Mouse (Mus musculus): ENCODE measurements around the gene Man1a.
A peak's percentile ranks its signal among the peaks of the same experiment; 100 is the strongest.

Gene Man1a

GRCm38 (mm10) chr10:54076420-54076819 lies at the start of gene Man1a:
Man1a (minus strand) TSS chr10:54076609.
- no peak for DNase-seq (ENCODE audit: low spot score)

- DNase-seq (ENCODE audit: low spot score): no peak
These were observed 45.4 kb upstream of the Man1a start for GRCm38 (mm10) chr10:54121816-54122215.

DNA sequence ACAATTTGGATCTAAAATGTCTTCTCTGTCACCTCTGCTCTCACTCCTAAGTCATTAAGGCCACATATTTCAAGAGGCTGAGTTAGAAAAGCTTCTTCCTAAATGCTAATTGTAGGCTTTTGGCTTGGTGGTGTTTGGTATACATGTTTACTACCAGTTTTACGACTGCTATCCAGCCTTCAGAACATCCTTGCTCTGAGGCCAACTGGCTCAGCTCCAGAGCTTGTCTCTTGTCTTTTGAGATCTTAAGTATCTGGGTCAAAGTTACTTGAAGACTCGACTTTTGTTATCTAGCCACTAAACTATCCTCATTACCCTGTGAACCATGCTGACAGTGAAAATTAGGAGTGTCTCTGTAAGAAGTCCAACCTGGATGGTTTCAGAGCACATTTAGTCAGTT lies 44.0 kb upstream of the Man1a start:
- DNase-seq (ENCODE audit: low spot score): no peak

DNA sequence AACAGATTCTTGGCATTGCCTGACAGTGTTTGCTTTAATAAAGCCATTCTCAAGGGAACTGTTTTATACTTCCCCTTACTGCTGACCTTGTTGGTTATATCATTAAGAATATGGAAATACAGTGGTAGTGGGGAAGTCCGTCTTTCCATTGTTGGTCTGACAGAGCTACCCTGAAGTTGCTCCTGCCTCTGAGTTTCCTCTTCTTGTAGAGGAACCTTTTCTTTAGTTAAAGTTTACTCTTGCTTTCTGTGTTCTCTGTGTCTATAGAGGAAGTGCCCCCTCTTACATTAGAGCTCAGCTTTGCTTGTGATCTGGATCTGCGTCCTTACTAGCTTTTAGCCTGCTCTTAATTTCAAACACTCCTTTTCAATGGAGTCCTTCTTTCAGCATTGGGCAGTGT lies 42.9 kb upstream of the Man1a start:
- DNase-seq (ENCODE audit: low spot score): no peak

GRCm38 (mm10) chr10:54118223-54118912 lies 42.0 kb upstream of the Man1a start:
- DNase-seq (ENCODE audit: low spot score): no peak

- peak; percentile 62 for DNase-seq (ENCODE audit: low spot score)
These were observed 41.4 kb upstream of the Man1a start for GRCm38 (mm10) chr10:54117763-54118162.

- DNase-seq (ENCODE audit: low spot score): no peak
These were observed 27.3 kb upstream of the Man1a start for GRCm38 (mm10) chr10:54103671-54104070.

DNA sequence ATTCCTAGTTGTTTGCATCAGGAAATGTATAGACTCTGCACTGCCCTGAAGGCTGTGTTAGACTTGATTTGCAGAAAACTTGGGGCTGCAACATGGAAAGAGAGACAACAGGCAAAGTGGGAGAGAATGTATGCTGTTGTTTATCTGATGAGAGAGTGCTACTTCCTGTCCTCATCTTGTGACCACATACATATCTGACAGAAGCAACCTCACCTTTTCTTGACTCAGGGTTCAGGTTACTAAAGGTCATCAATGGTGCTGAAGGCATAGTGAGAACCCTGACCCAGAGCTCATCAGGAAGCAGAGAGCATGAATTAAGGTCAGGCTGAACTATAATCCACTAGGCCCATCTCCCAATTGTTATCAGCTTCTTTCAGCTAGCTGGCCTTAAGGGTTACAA lies 15.7 kb upstream of the Man1a start:
- DNase-seq (ENCODE audit: low spot score): no peak

GRCm38 (mm10) chr10:54089923-54090322 lies 13.5 kb upstream of the Man1a start:
- DNase-seq (ENCODE audit: low spot score): no peak

GRCm38 (mm10) chr10:54087346-54087745 lies 10.9 kb upstream of the Man1a start:
- DNase-seq (ENCODE audit: low spot score): no peak

DNA sequence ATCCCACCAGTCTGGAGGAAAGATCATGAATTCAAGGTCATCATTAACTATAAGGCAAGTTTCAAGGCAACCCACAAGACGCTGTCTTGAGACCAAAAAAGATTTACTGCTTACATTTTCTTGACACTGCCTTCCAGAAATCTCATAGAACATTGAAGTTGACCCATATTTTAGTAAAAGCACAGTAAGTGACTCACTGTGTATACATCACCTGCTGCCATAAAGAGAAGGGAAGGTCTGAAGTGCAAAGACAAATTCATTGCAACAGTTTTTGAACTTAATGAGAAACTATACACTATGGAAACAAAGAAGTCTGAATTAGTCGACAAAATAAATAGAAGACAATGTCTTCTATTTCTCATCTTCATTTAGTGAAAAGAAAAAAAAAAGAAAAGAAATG lies 8.7 kb upstream of the Man1a start:
- DNase-seq (ENCODE audit: low spot score): no peak

GRCm38 (mm10) chr10:54077005-54077404 lies 596 bp upstream of the Man1a start:
- DNase-seq (ENCODE audit: low spot score): no peak

GRCm38 (mm10) chr10:54075441-54076010 lies 883 bp downstream of the Man1a start:
- DNase-seq (ENCODE audit: low spot score): peak; percentile 89

DNA sequence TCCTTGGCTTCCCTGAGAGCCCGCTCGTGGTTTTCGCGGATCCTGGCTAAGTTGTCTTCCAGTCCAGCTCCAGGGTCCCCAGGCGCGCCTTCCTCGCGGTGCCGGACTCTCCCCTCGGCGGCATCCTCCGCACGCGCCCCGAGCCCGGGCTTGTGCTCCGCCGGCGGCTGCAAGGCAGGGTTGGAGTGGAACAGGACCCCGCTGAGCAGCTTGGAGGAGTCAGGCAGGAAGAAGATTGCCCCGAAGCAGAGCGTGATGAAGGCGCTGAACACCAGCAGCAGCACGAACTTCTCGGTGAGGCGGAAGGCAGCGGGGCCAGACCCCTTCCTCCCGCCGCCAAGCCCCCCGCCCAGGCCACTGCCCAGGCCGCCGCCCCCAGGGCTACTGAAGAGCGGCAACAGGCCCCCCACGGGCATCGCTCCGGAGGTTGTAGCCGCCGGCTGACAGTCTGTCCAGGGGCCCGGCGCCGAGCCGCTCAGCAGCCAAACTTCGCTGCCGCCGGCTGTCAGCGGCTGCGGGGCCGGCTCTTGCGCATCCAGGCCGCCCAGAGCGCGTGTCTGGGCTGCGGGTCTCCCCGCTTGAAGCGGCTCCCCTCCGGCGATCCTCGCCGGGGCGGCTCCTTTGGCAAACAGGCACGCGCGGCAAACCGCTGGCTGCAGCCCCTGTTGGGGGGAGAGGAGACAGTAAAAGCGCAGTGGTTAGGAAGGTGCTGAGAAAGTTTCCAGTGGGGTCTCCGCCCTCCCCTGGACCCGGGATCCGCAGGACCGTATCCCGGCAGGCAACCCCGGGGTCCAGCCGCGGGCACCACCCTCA lies 1.6 kb downstream of the Man1a start:
- peak; percentile 49 for DNase-seq (ENCODE audit: low spot score)

- DNase-seq (ENCODE audit: low spot score): peak; percentile 65
These were observed 2.2 kb downstream of the Man1a start for GRCm38 (mm10) chr10:54074247-54074608.

DNA sequence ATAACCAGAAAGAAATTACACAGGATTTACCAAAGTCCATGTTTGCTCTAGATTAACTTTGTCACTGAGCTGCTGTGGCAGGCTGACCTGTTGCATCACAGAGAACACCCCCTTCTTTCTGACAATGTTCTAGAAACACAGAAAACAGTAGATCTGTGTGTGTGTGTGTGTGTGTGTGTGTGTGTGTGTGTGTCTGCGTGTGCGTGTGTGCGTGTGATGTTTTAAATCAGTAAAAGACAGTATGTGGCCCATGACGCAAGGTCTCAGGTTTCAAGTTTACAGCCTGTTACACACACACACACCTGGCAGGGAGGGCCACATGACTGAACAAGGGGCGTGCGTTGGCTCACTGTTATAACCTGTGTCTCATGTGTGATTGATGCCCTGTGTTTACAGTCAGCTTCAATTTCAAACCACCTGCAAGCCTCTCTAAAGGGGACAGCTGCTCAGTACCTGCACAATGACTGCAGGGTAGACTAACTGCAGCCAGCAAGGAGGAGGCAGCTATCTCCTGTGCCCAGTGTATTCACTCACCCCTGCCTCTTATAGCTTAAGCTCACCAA lies 2.7 kb downstream of the Man1a start:
- DNase-seq (ENCODE audit: low spot score): peak; percentile 80

GRCm38 (mm10) chr10:54072336-54072735 lies 4.1 kb downstream of the Man1a start:
- no peak for DNase-seq (ENCODE audit: low spot score)

DNA sequence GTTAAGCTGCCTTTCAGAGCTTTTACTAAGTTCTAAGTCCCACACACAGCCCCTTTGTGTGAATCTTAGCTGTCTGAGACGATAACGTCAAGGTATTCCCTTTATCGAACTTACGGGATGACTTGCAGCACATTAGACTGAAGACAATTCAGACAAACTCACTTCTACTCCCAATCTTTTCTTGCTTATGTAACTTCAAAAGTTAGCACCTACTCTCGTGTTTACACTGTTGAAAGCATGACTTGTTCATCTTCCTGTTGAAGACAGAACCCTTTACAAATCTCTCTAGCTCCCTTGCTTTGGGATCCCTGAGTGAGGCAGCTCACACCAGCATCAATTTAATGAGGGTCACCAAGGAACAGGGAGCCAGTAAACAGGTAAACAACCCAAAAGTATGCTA lies 5.9 kb downstream of the Man1a start:
- no peak for DNase-seq (ENCODE audit: low spot score)

- no peak for DNase-seq (ENCODE audit: low spot score)
These were observed 7.0 kb downstream of the Man1a start for GRCm38 (mm10) chr10:54069412-54069811.

- no peak for DNase-seq (ENCODE audit: low spot score)
These were observed 9.7 kb downstream of the Man1a start for GRCm38 (mm10) chr10:54066683-54067082.

DNA sequence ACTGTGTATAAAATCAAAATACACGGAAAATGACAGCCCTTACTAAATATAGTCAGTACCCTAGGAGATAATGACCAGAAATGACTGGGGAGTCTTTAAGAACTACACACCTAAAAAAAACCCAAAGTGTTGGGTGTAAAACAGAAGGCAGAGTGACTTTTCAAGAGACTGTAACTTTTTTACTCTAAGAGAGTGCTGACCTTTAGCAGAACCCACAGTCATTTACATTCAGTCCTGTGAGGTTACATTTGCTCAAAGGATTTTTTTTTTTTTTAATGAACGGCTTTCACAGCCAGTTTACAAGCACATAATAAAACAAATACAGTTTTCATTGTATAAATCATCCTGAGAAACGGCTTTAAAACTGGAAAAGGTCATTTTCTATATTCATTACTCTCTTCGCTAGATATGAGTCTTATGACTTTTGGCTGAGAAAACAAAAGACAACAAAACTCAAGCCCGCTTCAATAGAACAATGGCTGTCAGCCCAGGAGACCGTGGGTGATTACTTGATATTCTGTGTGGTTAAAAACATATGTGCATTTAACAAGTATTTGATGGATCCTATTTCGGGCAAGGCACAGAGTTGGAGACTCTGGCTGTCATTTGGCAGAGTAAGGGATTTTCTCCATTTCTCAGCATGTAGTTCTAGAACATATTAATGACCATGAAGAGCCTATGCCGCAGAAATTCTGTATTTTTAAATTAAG lies 12.7 kb downstream of the Man1a start:
- no peak for DNase-seq (ENCODE audit: low spot score)

GRCm38 (mm10) chr10:54062835-54063234 lies 13.6 kb downstream of the Man1a start:
- no peak for DNase-seq (ENCODE audit: low spot score)

Measured in T-cell, adult 2 months (primary cell).